Mouse (Mus musculus) forebrain, embryonic 15.5 days (tissue): ENCODE data around the gene Kcns3. TPM values are rescaled to one million over a fixed set of nuclear protein-coding genes. Genes with fewer than 3 reads are reported as not detected.
"Not testable (repeated sequence)": the region's sequence is repeated elsewhere in the genome, so short reads cannot be mapped to it uniquely, and the experiment has no call there.

Experiments used
- ATAC-seq: fragments of 200-750 bp; cut with Nextera tagmentation; replicated peaks from 2 replicates; pipeline ENCODE4 v1.8.0; 2017; ENCODE audit warnings: mild to moderate bottlenecking, moderate TSS enrichment, moderate library complexity
- H3K27ac ChIP-seq: fragments of 300-500 bp; sonication (generic); replicated peaks from 2 replicates; pipeline ENCODE4 v1.5.1; 2015; ENCODE audit warnings: mild to moderate bottlenecking, inconsistent platforms
- H3K27me3 ChIP-seq: fragments of 300-500 bp; sonication (generic); 2 replicates; pipeline ENCODE4 v1.6.1; 2015; ENCODE audit warnings: inconsistent platforms
- H3K36me3 ChIP-seq: fragments of 300-500 bp; sonication (generic); 2 replicates; pipeline ENCODE4 v1.6.1; 2015; ENCODE audit warnings: mild to moderate bottlenecking, inconsistent platforms
- H3K4me1 ChIP-seq: fragments of 300-500 bp; sonication (generic); 2 replicates; pipeline ENCODE4 v1.6.1; 2015; ENCODE audit warnings: inconsistent platforms
- H3K4me2 ChIP-seq: fragments of 300-500 bp; sonication (generic); replicated peaks from 2 replicates; pipeline ENCODE4 v1.6.1; 2015; ENCODE audit warnings: mild to moderate bottlenecking, inconsistent platforms
- H3K4me3 ChIP-seq: fragments of 300-500 bp; sonication (generic); 2 replicates; pipeline ENCODE4 v1.5.1; 2015; ENCODE audit warnings: mild to moderate bottlenecking, inconsistent platforms
- H3K9ac ChIP-seq: fragments of 300-500 bp; sonication (generic); replicated peaks from 2 replicates; pipeline ENCODE4 v1.6.1; 2015; ENCODE audit warnings: mild to moderate bottlenecking, inconsistent platforms
- H3K9me3 ChIP-seq: fragments of 300-500 bp; sonication (generic); 2 replicates; pipeline ENCODE4 v1.6.1; 2016; ENCODE audit warnings: inconsistent platforms
- WGBS: fragments of 180-500 bp; shearing (Covaris S2); methylation state at CpG from one replicate; pipeline ENCODE4 v1.1.7; 2015; ENCODE audit warnings: mixed read lengths; 5-methylcytosine and 5-hydroxymethylcytosine counted together
- polyA plus RNA-seq: library from polyadenylated mRNA; unstranded; fragments of >200 nt; fragmentation: Nextera tagmentation; extraction: Ambion mirVana; gene quantifications from 2 replicates; pipeline ENCODE4 v1.2.1, GENCODE M21; 2015

Kcns3 gene
- polyA plus RNA-seq, 1 experiment from 2014 or later, result 0.39 TPM

DNA sequence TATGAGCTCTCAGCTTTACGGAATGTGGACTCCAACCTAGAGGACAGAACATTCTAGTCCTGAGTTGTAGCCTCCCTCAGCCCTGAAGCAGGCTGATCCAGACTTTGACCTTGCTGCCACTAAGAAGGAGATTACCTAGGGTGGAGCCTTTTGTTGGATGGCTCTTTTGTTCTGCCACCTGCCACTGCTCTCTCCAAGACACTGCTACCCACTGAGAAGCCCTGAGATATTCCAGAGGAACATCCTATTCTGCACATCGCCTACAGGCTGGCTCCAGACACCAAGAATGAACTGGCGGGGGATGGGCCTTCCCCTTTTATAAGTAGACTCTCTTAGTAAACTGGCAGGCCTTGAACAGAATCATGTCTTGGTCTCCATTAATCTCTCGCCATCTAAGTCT lies 98.2 kb downstream of the Kcns3 start:
- ATAC-seq, H3K4me2 ChIP-seq, H3K4me1 ChIP-seq, H3K27ac ChIP-seq, H3K27me3 ChIP-seq, H3K36me3 ChIP-seq, H3K4me3 ChIP-seq, H3K9me3 ChIP-seq, H3K9ac ChIP-seq: not testable (repeated sequence)
- 66% methylated on average over 4 of the region's 4 CpGs for WGBS

DNA sequence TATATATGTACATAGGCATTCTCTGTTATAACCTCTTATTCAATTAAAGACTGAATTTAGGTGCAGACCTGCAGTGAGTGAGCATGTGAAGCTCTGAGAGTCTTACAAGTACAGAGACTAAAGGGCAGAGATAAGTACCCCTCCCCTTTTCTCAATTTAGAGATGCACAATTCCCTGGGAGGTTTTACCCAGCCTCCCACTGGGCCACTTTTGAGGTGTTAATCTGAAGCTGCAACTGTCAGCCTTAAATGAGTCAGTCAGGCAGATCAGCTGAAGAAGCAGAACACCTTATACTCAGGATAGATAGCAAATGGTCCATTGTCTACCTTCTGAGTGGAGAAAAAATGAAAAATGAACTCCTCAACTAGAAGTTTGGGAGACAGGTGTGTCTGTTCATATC lies 109.0 kb downstream of the Kcns3 start:
- ATAC-seq, result no peak

More for the DNA sequence above, 109.0 kb downstream of the Kcns3 start:
- Histone ChIP-seq H3K4me2 (no peak overlapping the region), H3K27ac (no peak overlapping the region), H3K4me3 (no peak overlapping the region), H3K9me3 (no peaks in the 10 kb centered on the region), H3K9ac (no peak overlapping the region), H3K27me3 (no peaks in the 10 kb centered on the region), H3K4me1 (no peaks in the 10 kb centered on the region), H3K36me3 (no peaks in the 10 kb centered on the region)

Other genes with a start within 250 kb of the Kcns3 start
- gene Msgn1, start 57.9 kb upstream of the Kcns3 start, polyA plus RNA-seq, result not detected in 2 replicates
- 3.9 and 4.7 TPM in 2 replicates for gene Gen1, start 114.7 kb upstream of the Kcns3 start, polyA plus RNA-seq
- gene Smc6, start 114.8 kb upstream of the Kcns3 start, polyA plus RNA-seq, result 118 and 128 TPM in 2 replicates